Mouse (Mus musculus): Measurements from ENCODE around the gene Lhcgr.
"Not testable (repeated sequence)": the region's sequence is repeated elsewhere in the genome, so short reads cannot be mapped to it uniquely, and the experiment has no call there.

The Lhcgr gene

DNA sequence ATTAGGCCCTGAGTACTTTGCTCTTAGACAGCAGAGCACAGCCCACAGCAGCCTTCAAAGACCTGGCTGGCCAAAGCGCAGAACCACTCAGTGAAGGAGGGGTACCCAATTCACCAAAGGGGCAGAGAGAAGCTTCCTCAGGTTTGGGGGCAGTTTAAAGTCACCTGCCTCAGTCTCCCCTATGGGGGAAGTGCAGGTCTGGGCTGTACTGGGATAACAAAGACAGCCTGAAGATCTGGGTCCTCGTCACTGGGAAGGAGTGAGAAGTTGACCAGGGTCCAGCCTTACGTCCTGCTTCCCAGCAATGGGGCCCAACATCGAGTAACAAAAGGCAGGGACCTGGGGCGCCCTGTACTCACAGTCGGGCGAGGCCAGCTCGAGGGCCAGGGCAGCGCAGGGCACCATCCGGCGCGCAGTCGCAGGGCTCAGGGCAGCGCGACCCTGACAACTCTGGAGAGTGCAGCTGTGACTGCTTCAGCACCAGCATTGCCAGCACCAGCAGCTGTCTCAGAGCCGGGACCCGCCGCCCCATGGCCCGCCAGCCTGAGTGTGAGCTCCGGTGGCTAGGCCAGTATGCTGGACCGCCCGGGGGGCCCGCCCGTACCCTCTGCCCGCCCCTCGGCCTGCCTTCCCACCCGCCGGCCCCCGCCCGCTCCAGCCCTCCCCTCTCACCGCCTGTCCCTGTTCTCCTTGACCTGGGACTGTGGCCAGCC lies at the start of gene Lhcgr:
Gene Lhcgr, minus strand, starts transcription at position 551 of the 713 bp plus-strand sequence.
- DNase-seq, result peak; percentile 29 to 31

DNA sequence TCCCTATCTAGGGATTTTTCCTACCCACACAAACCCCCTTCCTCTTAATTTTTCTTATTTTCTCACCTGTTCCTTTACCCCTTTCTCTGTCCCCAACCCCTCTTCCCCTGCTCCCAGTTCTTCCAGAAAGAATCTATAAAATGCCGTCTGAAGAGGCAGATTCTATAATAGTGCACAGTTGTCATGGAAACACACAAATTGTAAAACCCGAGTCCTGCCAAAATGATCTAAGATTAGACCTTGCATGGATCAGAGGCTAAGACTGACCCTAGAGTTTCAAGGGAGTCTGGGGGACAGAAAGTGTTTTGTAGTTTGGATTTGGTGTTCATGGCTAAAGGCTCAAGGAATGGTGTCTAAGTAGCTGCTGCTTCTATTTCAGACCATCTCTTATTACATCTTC lies 25.8 kb upstream of the Lhcgr start:
- DNase-seq, result no peak

DNA sequence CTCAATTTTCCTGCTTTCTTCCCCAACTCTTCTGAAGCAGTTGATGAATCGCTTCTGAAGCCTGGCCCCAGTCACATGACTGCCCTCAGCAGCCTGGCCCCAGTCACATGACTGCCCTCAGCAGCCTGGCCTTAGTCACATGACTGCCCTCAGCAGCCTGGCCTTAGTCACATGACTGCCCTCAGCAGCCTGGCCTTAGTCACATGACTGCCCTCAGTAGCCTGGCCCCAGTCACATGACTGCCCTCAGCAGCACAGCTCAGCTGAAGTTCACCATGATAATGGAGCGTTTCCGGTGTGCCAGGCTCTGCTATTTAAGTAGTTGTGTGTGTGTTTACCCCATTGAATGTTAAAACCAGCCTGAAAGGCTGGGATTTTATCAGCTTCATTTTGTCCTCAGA lies 21.2 kb upstream of the Lhcgr start:
- DNase-seq, result not testable (repeated sequence)

DNA sequence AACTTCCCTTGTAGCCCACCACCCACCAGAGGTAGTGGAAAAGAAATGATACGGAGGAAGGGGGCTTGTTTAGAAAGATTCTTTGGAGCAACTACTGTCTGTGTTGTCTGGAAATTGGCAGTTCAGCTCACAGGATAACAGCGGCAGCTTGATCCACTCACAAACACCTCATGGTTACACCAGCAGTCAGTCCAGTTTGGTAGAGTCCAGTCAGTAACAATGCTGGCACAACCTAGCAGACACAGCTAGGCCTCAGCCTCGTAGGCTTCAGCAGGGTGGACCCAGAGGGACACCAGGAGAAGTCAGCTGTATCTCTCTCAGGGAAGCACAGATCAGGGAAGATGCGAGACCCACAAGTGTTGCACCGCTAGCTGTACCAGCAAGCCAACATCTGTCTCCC lies 19.0 kb upstream of the Lhcgr start:
- no peak for DNase-seq

DNA sequence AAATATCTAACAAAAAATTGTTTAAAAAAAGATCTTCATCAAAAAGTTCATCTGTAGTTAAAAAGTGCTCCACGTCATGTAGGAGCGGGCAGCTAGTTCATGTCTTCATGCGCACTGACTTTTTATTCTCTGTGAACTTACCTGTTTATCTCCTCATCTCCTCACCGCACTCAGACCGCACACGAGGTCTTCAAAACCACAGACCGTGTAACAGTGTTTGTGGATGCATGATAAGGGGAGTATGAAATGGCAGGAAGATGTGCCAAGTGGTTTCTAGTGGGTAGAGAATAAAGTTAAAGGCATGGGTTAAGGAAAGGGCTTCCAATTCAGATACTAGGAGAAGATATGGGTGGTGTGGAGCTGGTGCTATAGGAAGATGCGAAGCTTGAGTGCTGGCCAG lies 14.6 kb upstream of the Lhcgr start:
- no peak for DNase-seq

DNA sequence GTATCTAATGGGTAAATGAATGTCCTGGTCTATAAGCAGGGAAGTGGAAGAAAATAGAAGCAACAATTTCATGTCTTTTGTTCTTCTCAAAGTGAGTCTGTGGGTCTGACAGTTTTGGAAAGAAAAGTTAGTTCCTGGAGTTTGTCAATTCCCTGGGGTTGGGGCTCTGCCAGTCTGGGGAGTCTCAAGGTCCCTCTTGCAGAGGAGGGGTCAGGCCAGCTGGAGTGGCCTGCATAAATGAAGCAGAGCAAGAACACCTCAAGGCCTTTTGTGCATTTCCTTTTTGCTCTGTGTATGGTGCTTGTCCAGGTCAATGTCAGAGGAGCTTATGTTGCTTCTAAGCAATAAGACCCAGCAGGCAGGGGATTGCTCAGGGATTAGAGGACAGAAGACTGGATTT lies 11.7 kb upstream of the Lhcgr start:
- no peak for DNase-seq

DNA sequence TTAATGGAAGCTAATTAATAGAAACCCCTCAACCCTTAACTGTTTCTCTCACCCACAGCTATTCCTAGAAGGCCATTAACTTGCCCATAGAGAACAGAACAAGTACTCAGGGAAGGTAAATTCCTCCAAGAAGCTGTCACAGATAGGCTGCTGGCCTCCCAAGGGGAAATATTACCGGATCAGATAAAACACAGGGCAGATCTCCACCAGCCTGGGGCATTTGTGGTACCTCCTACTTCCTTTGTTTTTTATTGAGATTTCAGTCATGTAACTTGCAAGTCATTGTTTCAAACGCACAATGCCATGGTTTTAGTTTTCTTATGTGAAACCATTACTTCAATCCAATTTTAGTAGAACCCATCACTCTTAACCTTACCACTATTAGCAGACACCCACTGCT lies 1.1 kb downstream of the Lhcgr start:
- no peak for DNase-seq

DNA sequence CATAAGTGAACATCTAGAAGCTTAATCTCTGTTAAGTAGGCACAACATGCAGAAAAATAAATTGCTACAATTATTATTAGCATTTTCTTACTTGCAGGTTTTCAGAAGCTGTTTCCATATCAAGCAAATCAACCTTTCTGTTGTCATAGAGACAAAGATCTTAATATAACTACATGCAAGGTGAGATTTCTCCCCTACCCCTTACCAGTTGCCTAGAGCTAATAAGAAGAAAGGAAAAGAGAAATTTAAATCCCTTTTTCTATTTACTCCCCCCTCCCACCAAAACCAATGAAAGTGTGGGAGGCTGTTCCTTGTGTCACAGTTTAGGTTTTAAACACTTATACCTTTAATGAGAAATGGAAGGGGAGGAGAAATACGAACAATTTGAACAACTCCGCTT lies 3.4 kb downstream of the Lhcgr start:
- DNase-seq, result no peak

DNA sequence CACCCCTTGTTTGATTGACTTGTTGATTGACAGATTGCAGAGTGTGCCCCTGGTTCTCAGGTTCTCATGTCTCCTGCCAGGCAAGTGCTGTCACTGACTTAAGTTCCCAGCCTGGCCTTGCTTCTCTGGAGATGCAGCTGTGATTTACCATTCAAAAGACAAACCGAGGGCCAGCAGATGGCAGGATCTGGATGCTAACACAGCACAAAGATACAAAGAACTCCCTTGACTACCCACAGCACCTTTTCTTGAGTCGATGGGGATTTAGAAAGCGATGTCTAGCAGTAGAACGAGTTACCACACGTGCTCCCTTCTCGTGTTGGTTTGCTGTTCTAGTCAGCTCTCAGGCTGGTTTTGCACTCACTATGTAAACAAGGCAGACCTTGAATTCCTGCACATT lies 4.9 kb downstream of the Lhcgr start:
- no peak for DNase-seq

DNA sequence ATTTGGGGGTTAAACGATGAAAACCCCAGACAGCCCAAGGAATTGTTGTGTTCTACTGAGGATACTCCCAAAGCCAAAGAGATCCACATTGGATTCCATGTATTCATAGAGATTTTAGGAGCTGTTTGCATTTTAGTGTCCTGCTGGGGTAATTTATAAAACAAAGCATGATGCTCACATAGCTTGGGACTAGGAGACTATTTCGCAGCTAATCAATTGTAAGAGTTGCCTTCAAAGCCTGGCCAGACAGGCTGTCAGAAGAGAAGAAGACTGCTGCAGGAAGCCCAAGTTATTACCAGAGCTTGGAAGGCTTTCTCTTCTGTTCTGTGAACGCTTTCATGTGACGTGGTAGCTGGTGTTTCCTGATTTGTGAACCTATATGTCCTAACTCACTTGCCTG lies 5.4 kb downstream of the Lhcgr start:
- no peak for DNase-seq

DNA sequence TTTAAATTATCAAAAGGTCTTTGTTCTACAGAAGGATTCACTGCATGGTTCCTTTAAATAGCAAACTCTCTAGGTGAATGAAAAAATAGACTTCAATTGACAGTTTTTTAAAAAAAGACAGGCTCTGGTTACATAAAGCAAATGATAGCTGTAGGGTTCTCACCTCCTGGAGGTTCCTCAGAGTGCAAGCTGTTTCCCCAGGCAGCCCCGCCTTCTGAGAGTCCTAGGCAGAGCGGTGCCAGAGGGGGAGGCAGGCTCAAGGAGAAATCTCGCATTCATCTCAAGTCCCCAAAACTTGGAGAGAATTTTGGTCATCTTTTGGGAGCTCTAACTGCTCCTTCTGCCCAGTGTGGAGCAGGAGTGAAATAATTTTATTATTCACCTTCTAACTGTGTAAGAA lies 12.6 kb downstream of the Lhcgr start:
- no peak for DNase-seq

DNA sequence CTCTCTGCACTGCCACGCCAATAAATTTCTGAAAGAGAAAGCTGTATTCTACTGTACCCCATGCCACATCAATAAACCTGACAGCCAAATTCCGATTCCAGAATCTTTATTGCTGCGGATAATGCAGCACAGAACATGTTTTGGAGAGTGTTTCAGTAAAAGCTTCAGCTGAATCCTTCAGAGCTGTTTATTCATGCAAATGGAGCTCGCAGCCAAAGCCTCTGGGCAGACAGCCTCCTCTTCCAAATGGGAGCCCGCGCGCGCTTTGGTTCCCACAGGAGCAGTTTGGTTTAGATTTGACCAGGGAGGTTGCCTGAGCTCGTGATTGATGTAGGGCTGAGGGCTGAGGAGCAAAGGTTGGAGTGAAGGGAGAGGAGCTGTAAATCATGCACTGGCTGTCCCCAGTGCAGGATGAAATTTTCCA lies 17.7 kb downstream of the Lhcgr start:
- peak; percentile 28 to 41 for DNase-seq

DNA sequence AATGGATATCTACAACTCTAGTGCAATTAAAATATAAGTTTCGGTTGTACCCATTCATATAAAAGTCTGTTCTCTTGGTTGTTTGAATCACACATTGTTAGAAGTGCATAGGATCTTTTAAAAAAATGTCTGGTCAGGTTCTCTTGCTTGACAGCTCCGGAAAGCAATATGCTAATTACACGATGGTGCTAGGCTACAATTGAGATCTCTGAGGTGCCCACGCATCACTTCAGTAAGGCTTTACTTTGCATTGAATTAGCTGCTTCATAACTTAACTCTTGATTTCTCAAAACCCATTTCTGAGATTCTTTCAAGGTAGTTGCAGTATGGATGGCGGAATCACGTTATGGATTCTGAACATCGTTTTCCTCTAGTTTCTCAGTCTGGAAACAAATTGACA lies 21.7 kb downstream of the Lhcgr start:
- DNase-seq, result no peak

DNA sequence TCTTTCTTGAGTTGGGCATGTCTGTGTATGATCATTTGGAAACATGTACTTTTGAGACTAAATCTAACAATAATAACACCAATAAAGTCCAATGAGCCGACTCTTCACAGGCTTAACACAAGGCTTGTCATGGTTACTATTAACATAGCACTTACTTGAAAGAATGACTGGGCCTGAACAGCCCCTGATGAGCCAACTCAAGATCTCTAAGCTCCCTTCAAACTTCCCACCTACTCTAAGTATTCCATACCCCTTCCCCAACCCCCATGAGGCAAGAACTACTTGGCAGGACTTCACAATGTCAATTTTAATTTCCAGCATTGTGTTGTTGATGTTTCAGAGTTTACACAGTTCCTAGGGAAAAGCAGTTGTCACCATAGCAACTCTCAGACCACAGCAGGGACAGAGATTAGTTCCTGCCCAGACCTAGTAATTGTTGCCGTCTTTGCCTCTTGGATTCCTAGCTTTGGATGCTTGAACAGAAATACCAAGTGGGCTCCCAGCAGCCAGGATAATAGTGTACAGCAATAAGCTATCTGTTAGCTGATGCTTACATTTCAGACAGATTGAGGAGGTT lies 22.4 kb downstream of the Lhcgr start:
- no peak for DNase-seq

DNA sequence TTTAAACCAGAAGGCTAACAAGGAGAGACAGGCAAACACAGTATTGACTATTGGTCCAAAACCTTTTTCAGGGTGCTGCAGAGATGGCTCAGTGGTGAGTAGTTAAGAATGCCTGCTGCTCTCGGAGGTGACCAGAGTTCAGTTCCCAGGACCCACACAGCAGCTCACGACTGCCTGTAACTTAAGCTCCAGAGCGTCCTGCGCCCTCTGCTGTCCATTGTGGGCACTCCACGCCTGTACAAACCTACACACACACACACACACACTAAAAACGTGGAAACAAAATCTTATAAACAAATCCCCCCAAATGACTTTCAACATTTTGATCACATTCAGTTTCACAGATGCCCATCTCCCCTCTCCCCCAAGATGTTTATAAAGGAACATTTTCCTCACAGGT lies 24.9 kb downstream of the Lhcgr start:
- no peak for DNase-seq

DNA sequence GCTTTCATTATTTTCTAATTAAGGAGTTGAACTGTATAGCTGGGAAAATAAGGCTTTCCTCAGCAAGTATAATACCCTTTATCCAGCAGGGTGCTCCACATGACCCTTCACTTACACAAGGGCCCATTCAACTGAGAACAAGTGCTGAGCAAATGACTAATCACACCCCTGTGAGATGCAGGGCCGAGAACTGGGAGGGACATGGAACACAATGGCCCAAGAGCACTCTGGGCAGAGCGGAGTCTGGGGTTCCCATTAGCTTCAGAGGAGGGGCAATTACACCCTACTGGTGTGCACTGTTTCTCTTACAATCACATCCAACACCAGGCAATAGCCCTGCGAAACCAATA lies 27.7 kb downstream of the Lhcgr start:
- DNase-seq, result no peak

DNA sequence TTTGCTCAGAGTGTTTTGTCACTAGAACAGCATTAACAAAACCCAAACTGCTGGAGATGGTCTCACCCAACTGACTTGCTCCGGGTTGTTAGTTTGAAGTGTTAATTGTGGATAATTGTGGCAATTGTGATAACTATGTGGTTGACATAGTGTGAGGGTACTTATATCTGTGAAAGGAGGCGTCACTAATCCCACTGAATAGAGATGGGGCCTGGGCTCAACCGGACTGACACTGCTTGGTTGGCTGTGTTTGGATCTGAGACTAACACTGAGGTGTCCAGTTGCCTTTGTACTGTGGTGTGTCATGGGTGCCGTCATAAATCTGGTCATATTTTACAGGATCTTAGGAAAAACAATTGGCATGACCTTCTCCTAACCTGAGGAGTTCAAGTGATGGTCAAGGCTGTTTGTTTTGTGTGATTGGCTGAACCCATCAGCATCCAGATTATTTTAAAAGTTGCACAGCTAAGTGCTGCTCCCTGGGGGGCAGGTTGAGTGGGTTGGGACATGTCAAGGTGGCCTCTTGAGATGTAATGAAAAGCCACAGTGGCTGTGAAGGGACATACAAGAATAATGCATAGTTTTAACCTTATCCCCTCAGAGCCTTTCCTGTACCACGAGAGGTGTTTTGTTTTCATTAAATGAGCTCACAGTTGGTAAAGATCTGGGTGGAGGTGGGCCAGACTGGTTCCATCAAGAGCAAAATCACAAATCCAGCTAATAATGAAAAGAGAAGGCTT lies 28.2 kb downstream of the Lhcgr start:
- DNase-seq, result no peak

DNA sequence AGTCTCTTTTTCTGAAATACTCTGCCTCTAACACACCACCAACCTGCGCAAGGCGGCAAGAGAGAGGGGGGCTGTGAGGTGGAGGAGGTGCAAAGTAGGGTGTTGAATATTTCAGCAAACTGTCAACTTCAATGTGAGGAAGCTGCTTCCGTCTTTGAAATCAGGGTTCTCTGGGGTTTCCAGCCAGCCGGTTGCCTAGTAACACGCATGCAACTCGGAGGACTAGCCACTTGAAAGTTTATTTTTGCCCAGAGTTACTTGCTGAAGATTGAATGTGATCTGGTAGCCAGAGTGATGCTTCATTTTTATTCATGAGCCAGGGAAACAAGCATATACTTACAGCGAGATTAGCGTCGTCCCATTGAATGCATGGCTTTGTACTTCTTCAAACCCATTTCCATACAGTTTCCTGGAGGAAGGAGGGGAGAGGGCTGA lies 33.8 kb downstream of the Lhcgr start:
- no peak for DNase-seq

DNA sequence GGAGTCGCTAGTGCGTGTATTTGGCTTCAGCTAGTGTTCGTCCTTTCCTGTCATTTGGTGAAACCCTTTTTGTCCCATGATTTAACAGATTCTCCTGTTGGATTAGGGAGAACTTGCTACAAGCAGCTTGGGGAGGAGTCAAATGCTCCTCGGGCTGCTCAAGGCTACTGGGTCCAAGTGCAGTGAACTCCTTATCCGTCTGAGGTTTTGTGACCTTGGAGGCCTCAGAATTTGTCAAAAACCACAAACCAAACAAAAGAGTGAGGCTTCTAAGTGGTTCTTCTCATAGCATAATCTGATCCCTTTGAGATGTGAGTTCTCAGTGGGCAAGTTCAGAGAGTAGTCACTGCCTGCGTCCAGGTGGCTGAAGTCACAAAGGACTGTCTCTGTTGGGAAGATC lies 36.0 kb downstream of the Lhcgr start:
- DNase-seq, result no peak

DNA sequence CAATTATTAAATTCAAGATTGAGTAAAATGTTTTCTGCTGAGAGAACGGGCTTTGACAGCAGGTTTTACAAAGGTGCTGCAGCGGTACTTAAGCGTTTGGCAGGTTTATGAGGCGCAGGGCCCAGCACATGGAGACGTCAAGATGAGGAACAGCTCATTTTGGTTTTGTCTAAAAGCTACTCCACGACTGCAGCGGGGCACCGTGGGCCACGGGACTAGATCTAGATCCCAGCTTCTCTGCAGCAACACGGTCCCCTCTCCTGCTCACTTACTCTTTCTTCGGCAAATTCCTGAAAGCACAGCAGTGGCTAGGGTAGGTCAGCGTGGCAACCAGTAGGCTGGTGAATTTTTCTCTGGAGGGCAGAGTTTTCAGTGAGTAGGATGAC lies 38.3 kb downstream of the Lhcgr start:
- peak; percentile 20 to 28 for DNase-seq

DNA sequence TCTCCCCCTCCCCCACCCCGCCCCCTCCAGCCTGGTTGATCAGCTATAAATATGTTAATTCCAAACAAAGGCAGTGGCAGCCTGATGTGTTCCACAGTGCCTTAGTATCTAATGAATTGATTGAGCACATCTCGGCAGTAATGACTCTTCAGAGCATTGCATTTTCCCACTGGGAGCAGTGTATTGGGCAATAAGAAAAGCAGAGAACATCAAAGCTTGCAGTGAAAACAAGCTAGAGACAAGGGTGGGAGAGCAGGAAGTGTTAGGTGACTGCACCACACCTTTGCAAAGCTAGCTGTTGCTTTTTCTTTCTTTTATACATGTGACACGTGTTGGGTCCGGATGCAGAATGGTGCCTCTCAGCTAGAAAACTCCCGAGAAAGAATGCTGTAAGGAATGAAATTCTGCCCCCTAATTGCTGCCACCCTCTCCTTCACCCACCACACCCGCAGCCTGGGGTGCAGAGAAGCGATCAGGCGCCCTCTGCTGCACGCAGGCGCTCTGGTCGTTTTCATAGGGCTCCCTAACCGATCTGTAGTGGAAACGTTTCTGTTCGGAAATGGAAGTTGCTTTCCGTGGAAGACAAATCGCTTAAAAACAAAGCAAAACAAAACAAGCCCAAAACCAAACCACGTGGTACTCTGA lies 38.8 kb downstream of the Lhcgr start:
- peak; percentile 59 to 72 for DNase-seq

DNA sequence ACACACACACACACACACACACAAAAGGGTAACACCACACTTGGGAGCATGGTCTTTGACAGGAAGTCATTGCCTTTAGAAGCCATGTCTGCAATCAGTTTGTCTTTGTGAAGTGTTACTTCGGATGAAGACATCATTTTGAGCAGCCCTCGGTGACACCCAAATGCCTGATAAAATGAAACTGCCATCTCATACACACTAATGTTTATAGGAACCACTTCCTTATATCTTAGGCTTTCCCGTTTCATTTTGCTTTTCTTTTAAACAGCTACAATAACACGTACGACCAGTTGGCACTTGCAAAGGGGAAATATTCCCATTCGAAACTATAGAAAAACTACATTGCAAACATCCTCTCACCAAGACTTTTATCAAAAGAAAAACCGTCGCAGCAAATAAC lies 42.1 kb downstream of the Lhcgr start:
- DNase-seq, result no peak

DNA sequence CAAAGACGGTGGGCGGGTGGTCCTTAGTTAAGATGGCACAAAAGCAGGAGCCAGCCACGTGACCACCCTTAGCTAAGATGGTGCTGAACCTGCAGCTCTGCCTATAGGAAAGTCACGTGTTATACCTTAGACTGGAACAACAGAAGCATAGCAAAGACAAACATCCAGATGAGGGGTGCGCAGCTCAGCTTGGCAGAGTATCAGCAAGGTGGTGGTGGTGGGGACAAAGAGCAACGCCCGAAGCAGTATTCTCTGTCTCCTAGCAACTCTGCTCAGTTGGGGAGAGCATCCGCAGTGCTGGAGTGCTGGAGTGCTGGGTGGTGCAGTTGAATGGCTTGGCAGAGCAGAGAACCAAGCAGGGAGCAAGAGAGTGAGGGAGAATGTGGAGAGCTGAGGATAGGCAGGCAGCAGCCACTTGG lies 85.5 kb downstream of the Lhcgr start:
- DNase-seq, result no peak

DNA sequence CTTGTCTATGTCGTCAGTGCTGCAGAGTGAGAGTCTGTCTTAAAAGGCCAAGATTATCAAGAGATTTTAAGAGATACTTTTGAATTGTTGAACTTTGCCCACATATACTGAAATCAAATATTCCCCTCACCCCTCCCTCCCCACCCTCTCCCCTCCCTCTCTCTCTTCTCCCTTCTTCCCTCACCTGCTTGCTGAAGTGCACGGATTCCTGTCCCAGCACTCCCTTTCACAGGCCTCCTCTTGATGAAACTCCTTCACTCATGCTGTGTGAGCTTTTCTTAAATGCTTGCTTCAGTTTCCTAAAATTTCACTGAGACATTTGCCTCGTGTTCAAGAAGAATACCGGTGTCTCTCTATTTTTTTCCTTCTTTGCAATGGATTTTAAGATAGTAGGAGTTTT lies 88.7 kb downstream of the Lhcgr start:
- DNase-seq, result no peak

Measured in kidney, postnatal 4 days (tissue).